Mouse (Mus musculus): ENCODE measurements at regions not wholly inside any gene's neighbourhood (a gene's known extent, or its start where the extent isn't known, plus 50 kb on each side); places are given as distances from the start of the nearest gene placed in this dataset.

DNA sequence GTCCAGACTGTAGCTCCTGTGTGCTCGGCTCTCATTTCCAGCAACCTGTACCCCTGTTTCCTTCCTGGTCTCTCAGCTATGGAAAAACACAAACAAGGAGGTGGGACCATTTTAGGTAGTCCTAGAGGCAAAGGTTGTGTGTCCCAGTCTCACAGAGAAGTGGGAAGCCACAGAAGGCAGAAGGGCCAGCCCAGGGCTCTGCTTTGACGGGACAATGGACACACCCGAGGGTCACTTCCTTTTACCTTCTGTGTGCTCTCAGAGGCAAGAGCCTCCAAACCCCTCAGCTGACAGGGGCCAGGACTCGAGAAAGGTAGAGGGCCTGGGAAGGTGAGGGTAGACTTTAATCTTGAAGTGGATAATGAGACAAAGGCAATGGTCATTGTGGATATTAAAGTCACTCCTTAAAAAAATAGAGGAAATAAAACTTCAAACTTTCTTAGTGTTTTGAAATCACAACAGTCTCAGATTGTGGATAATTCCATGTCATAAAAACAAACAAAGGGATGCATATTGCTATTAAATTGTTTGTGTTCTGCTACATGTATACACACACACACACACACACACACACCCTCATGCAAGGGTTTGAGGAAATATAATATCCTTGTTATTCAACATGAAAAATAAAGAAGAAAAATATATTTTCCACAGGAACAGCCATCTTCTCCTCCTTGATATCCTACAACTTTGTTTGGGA lies 195.6 kb upstream of the Spdye4c start:
- Histone ChIP-seq H3K4me1 (ENCODE audit: control insufficient read depth, low read depth, low read length) (peaks cover 7% of the 10 kb centered on the region), H3K36me3 (ENCODE audit: control insufficient read depth, insufficient read depth) (no peaks in the 10 kb centered on the region), H3K9me3 (replicated peaks; ENCODE audit: control insufficient read depth, low read length) (no peaks in the 10 kb centered on the region), H3K27ac (ENCODE audit: low read length) (no peak overlapping the region), H3K4me3 (ENCODE audit: low read depth, low read length) (no peak overlapping the region), H3K4me2 (ENCODE audit: low read depth, low read length) (no peak overlapping the region), H3K27me3 (ENCODE audit: control insufficient read depth, insufficient read depth, low read depth, low read length) (peaks cover 7% of the 10 kb centered on the region), H3K9ac (ENCODE audit: low read depth, low read length) (no peak overlapping the region)
- WGBS (ENCODE audit: insufficient replicate concordance), result 30% methylated on average over 4 of the region's 4 CpGs
- no peak for ATAC-seq (ENCODE audit: low read depth)

DNA sequence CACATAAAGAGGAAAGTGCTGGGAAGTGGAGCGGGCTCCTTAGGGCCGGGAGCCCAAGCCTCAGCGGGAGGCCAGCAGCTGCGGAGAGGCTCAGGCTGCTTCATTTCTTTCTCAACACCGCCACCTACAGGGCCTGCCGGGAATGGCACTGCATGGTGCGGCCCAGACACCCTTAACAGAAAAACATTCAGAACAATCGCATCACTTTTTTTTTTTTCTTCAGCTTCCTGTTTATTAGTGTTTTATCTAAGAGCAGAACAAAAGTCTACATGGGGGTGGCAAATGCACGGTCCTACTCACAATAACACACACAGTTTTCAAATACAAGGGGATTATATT lies 195.0 kb upstream of the Spdye4c start:
- Histone ChIP-seq H3K9me3 (replicated peaks; ENCODE audit: control insufficient read depth, low read length) (no peaks in the 10 kb centered on the region), H3K4me2 (ENCODE audit: low read depth, low read length) (no peak overlapping the region), H3K9ac (ENCODE audit: low read depth, low read length) (no peak overlapping the region), H3K4me1 (ENCODE audit: control insufficient read depth, low read depth, low read length) (peaks cover 7% of the 10 kb centered on the region), H3K36me3 (ENCODE audit: control insufficient read depth, insufficient read depth) (no peaks in the 10 kb centered on the region), H3K27me3 (ENCODE audit: control insufficient read depth, insufficient read depth, low read depth, low read length) (peaks cover 7% of the 10 kb centered on the region), H3K4me3 (ENCODE audit: low read depth, low read length) (no peak overlapping the region), H3K27ac (ENCODE audit: low read length) (no peak overlapping the region)
- ATAC-seq (ENCODE audit: low read depth), result peak; percentile 67
- WGBS (ENCODE audit: insufficient replicate concordance), result 0% methylated on average over 9 of the region's 9 CpGs

DNA sequence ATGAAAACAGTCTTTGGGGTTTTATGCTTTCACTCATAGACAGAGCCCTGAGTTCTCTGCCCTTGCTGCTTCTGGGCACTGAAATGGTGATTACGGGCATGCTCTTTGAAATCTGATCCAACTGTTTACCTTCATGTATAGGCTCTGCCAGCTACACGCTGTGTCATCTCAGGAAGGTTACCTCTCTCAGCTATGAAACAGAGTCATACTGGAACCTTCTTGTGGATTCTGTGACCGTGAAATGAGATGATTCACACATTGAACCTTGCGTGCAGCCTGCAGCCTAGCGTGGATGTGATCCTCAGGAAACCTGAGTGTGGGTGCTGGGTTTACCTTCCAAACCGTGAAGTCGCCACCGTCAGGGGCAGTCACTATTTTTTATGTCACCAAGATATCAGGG lies 189.7 kb upstream of the Spdye4c start:
- H3K4me1 ChIP-seq (ENCODE audit: control insufficient read depth, low read depth, low read length), result no peaks in the 10 kb centered on the region
- no peak overlapping the region for H3K4me3 ChIP-seq (ENCODE audit: low read depth, low read length)
- H3K9me3 ChIP-seq (replicated peaks; ENCODE audit: control insufficient read depth, low read length), result no peaks in the 10 kb centered on the region
- H3K9ac ChIP-seq (ENCODE audit: low read depth, low read length), result no peak overlapping the region
- no peaks in the 10 kb centered on the region for H3K27me3 ChIP-seq (ENCODE audit: control insufficient read depth, insufficient read depth, low read depth, low read length)
- ATAC-seq (ENCODE audit: low read depth), result no peak
- WGBS (ENCODE audit: insufficient replicate concordance), result 68% methylated on average over 8 of the region's 8 CpGs
- no peak overlapping the region for H3K27ac ChIP-seq (ENCODE audit: low read length)
- H3K4me2 ChIP-seq (ENCODE audit: low read depth, low read length), result no peak overlapping the region
- H3K36me3 ChIP-seq (ENCODE audit: control insufficient read depth, insufficient read depth), result no peaks in the 10 kb centered on the region

DNA sequence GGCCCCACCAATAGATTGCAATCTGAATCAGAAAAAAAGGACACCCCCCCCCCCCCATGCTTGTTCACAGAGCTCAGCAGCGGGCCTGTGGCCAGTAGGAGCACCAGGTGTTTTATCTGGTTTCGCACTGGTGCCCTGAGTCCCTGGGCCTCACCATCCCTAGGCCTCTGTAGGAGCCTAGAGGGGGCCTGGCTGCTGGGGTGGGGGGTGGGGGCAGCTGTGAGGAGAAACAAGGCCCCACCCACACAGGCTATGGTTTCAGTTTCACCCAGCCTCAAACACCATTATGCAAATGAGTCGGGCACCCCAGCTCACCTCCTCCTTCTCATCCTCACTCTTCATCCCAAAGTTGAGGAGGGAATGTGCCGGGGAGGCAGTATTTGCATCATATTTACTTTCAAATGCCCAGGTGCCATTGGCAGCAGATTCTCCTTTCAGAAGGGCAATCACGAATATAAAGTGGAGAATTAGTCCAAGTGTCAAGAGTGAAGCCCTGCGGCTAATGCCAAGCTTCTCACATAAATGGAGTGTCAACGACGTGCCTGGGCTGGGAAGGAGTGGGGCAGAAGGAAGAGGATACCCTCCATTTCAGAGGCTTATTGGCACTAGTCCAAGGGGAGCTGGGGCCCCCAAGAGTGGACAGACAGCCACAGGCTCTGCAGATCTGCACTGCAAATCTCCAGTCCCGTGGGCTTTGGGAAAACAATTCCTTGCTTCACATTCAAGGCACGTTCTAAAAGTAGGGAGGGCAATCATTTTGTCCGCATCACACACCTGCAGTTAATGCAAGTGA lies 187.7 kb upstream of the Spdye4c start:
- Histone ChIP-seq H3K9ac (ENCODE audit: low read depth, low read length) (no peak overlapping the region), H3K27ac (ENCODE audit: low read length) (no peak overlapping the region), H3K36me3 (ENCODE audit: control insufficient read depth, insufficient read depth) (no peaks in the 10 kb centered on the region), H3K9me3 (replicated peaks; ENCODE audit: control insufficient read depth, low read length) (no peaks in the 10 kb centered on the region), H3K4me1 (ENCODE audit: control insufficient read depth, low read depth, low read length) (no peaks in the 10 kb centered on the region), H3K4me3 (ENCODE audit: low read depth, low read length) (no peak overlapping the region), H3K27me3 (ENCODE audit: control insufficient read depth, insufficient read depth, low read depth, low read length) (no peaks in the 10 kb centered on the region), H3K4me2 (ENCODE audit: low read depth, low read length) (no peak overlapping the region)
- no peak for ATAC-seq (ENCODE audit: low read depth)
- WGBS (ENCODE audit: insufficient replicate concordance), result 54% methylated on average over 11 of the region's 11 CpGs

DNA sequence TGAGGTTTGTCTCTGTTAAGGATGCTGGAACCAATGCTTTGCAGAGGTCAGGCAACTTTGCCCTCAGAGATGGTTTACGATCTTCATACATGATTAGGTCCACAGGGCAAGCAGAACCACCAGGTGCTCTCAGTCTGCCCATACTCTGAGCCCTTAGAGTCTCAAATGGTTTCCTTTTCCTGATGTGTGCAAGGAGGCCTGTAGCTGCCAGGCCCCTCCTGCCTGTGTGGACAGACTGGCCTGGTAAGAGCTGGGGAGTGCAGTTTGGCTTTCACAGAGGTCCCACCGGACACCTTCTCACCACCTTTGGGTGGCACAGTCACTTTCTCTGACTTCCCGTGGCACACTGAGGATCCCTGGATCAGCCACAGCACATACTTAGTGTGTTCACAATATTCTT lies 186.6 kb upstream of the Spdye4c start:
- no peak overlapping the region for H3K27ac ChIP-seq (ENCODE audit: low read length)
- no peaks in the 10 kb centered on the region for H3K27me3 ChIP-seq (ENCODE audit: control insufficient read depth, insufficient read depth, low read depth, low read length)
- no peak overlapping the region for H3K4me3 ChIP-seq (ENCODE audit: low read depth, low read length)
- H3K4me2 ChIP-seq (ENCODE audit: low read depth, low read length), result no peak overlapping the region
- H3K4me1 ChIP-seq (ENCODE audit: control insufficient read depth, low read depth, low read length), result no peaks in the 10 kb centered on the region
- ATAC-seq (ENCODE audit: low read depth), result no peak
- H3K36me3 ChIP-seq (ENCODE audit: control insufficient read depth, insufficient read depth), result no peaks in the 10 kb centered on the region
- 65% methylated on average over 3 of the region's 3 CpGs for WGBS (ENCODE audit: insufficient replicate concordance)
- H3K9ac ChIP-seq (ENCODE audit: low read depth, low read length), result no peak overlapping the region
- no peaks in the 10 kb centered on the region for H3K9me3 ChIP-seq (replicated peaks; ENCODE audit: control insufficient read depth, low read length)

DNA sequence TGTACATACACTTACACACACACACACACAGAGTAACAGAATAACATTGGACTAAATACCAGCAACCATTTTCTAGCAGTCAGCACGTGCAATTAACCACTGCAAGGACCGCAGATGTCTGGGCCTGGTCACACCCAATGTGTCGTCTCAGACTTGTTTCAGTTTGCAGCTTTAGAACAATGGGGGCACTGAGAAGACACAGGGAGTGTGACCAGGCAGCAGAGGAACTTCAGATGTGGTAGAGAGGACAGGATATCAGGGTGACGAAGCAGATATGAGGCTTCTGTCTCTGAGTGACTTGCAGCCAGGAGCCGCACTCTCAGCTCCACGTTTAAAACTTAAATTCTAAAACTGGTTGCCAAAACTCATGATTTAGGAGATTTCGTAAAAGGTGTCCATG lies 183.9 kb upstream of the Spdye4c start:
- Histone ChIP-seq H3K4me1 (ENCODE audit: control insufficient read depth, low read depth, low read length) (no peaks in the 10 kb centered on the region), H3K27ac (ENCODE audit: low read length) (no peak overlapping the region), H3K4me2 (ENCODE audit: low read depth, low read length) (no peak overlapping the region), H3K4me3 (ENCODE audit: low read depth, low read length) (no peak overlapping the region), H3K27me3 (ENCODE audit: control insufficient read depth, insufficient read depth, low read depth, low read length) (no peaks in the 10 kb centered on the region), H3K9me3 (replicated peaks; ENCODE audit: control insufficient read depth, low read length) (no peaks in the 10 kb centered on the region), H3K36me3 (ENCODE audit: control insufficient read depth, insufficient read depth) (no peaks in the 10 kb centered on the region), H3K9ac (ENCODE audit: low read depth, low read length) (no peak overlapping the region)
- 33% methylated on average over 7 of the region's 7 CpGs for WGBS (ENCODE audit: insufficient replicate concordance)
- ATAC-seq (ENCODE audit: low read depth), result no peak

DNA sequence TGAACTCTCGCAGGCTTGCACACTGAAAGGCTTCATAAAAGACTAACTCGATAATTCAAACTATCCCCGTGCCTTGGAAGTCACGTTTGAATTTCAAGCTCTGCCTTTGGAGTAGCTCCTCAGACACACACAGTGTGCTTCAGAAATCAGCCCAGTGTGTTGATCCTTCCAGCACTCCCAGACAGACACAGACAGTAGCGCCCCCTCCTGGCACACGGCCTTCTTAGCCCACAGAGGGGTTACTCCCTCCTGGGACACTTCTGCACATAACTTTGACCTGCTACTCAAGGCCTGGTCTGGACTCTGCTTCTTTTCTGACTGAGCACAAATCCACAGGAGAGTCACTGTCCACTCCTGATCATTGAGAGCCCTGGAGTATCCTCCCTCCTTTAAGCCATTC lies 182.3 kb upstream of the Spdye4c start:
- Histone ChIP-seq H3K27ac (ENCODE audit: low read length) (no peak overlapping the region), H3K4me3 (ENCODE audit: low read depth, low read length) (no peak overlapping the region), H3K4me1 (ENCODE audit: control insufficient read depth, low read depth, low read length) (no peaks in the 10 kb centered on the region), H3K9me3 (replicated peaks; ENCODE audit: control insufficient read depth, low read length) (no peaks in the 10 kb centered on the region), H3K27me3 (ENCODE audit: control insufficient read depth, insufficient read depth, low read depth, low read length) (no peaks in the 10 kb centered on the region), H3K9ac (ENCODE audit: low read depth, low read length) (no peak overlapping the region), H3K36me3 (ENCODE audit: control insufficient read depth, insufficient read depth) (no peaks in the 10 kb centered on the region), H3K4me2 (ENCODE audit: low read depth, low read length) (no peak overlapping the region)
- no peak for ATAC-seq (ENCODE audit: low read depth)
- 43% methylated on average over 6 of the region's 6 CpGs for WGBS (ENCODE audit: insufficient replicate concordance)

DNA sequence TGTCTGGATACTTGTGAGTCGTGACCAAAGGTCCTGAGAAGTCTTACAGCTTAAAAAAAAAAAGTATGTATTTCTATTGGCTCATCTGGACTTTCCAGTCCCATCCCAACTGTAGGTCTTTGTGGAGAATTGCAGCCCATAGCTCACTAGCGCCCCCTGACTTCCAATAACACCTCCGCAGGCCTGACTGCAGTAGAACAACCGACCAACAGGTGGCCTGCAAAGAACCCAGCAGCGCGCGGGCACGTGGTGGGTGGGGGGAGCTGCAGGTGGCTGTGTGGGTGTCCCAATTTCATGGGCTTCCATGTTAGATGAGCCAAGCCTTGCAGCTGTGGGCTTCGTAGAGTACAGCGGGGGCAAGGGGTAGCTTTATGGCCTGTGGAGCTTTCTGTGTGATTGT lies 178.7 kb upstream of the Spdye4c start:
- Histone ChIP-seq H3K27ac (ENCODE audit: low read length) (no peak overlapping the region), H3K4me3 (ENCODE audit: low read depth, low read length) (no peak overlapping the region), H3K4me2 (ENCODE audit: low read depth, low read length) (no peak overlapping the region), H3K36me3 (ENCODE audit: control insufficient read depth, insufficient read depth) (no peaks in the 10 kb centered on the region), H3K9me3 (replicated peaks; ENCODE audit: control insufficient read depth, low read length) (no peaks in the 10 kb centered on the region), H3K4me1 (ENCODE audit: control insufficient read depth, low read depth, low read length) (no peaks in the 10 kb centered on the region), H3K27me3 (ENCODE audit: control insufficient read depth, insufficient read depth, low read depth, low read length) (no peaks in the 10 kb centered on the region), H3K9ac (ENCODE audit: low read depth, low read length) (no peak overlapping the region)
- ATAC-seq (ENCODE audit: low read depth), result peak; percentile 19; the same call in 1 of the 2 replicates
- 11% methylated on average over 10 of the region's 10 CpGs for WGBS (ENCODE audit: insufficient replicate concordance)

DNA sequence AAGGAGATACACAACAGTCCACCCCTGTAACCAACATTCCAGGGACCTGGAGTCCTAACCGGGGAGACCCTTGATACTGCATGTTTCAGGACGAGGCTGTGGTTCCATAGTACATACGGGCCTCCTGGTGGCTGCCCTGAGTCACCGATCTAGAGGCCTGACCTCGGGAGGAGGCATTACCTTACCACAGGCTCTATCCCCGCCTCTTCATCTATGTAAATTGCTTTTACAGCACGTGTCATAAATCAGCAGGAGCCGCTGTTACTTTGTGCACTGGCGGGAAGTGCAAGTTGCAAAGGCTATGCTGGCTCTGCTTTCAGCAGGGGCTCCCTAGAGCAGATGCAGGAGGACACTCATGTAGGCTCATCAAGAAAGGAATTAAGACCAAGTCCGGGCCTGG lies 178.0 kb upstream of the Spdye4c start:
- no peaks in the 10 kb centered on the region for H3K36me3 ChIP-seq (ENCODE audit: control insufficient read depth, insufficient read depth)
- no peak overlapping the region for H3K27ac ChIP-seq (ENCODE audit: low read length)
- H3K4me2 ChIP-seq (ENCODE audit: low read depth, low read length), result no peak overlapping the region
- no peaks in the 10 kb centered on the region for H3K9me3 ChIP-seq (replicated peaks; ENCODE audit: control insufficient read depth, low read length)
- 18% methylated on average over 10 of the region's 10 CpGs for WGBS (ENCODE audit: insufficient replicate concordance)
- H3K4me1 ChIP-seq (ENCODE audit: control insufficient read depth, low read depth, low read length), result no peaks in the 10 kb centered on the region
- no peak overlapping the region for H3K9ac ChIP-seq (ENCODE audit: low read depth, low read length)
- no peak overlapping the region for H3K4me3 ChIP-seq (ENCODE audit: low read depth, low read length)
- peak; percentile 39; the same call in 1 of the 2 replicates for ATAC-seq (ENCODE audit: low read depth)
- H3K27me3 ChIP-seq (ENCODE audit: control insufficient read depth, insufficient read depth, low read depth, low read length), result no peaks in the 10 kb centered on the region

Measured in liver, embryonic 16.5 days (tissue).